Mouse (Mus musculus): ENCODE measurements at regions not wholly inside any gene's neighbourhood (a gene's known extent, or its start where the extent isn't known, plus 50 kb on each side); places are given as distances from the start of the nearest gene placed in this dataset.
A peak's percentile ranks its signal among the peaks of the same experiment; 100 is the strongest.

DNA sequence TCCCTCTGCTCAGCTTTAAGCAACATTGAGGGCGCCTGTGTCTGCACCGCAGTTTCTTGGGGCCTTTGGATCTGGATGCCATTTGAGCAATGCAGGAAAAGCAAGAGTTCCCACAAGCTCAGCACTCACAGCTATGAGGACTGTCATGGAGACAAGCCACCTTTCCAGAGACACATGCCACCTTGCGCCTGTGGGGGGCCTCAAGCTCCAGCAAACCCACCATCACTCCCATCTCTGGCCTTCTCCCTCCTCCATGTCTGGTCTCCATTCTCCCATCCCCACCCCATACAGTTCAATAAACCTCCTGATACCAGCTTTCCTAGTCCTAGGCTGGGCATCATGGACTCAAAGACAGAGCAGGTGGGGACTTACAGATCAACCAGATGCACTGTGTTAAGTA is 97.8 kb downstream of the Wdr11 start:
- peak in 1 of 2 experiments; percentile 13 for DNase-seq (ENCODE audit: inconsistent age in 2 of 2, low spot score in 1 of 2)

- no peak for DNase-seq (ENCODE audit: inconsistent age in 2 of 2, low spot score in 1 of 2)
Measured at GRCm38 (mm10) chr7:129690868-129691267, 99.2 kb downstream of the Wdr11 start.

GRCm38 (mm10) chr7:129691619-129692071 is 100.0 kb downstream of the Wdr11 start:
- DNase-seq (ENCODE audit: inconsistent age in 2 of 2, low spot score in 1 of 2), result no peak

GRCm38 (mm10) chr7:129693635-129694034 is 102.0 kb downstream of the Wdr11 start:
- no peak for DNase-seq (ENCODE audit: inconsistent age in 2 of 2, low spot score in 1 of 2)

GRCm38 (mm10) chr7:129694168-129694567 is 102.5 kb downstream of the Wdr11 start:
- no peak for DNase-seq (ENCODE audit: inconsistent age in 2 of 2, low spot score in 1 of 2)

GRCm38 (mm10) chr7:129699931-129700570 is 108.4 kb downstream of the Wdr11 start:
- no peak for DNase-seq (ENCODE audit: inconsistent age in 2 of 2, low spot score in 1 of 2)

- no peak for DNase-seq (ENCODE audit: inconsistent age in 2 of 2, low spot score in 1 of 2)
Measured at GRCm38 (mm10) chr7:129727559-129727958, 135.9 kb downstream of the Wdr11 start.

GRCm38 (mm10) chr7:129729709-129730238 is 138.1 kb downstream of the Wdr11 start:
- no peak for DNase-seq (ENCODE audit: inconsistent age in 2 of 2, low spot score in 1 of 2)

DNA sequence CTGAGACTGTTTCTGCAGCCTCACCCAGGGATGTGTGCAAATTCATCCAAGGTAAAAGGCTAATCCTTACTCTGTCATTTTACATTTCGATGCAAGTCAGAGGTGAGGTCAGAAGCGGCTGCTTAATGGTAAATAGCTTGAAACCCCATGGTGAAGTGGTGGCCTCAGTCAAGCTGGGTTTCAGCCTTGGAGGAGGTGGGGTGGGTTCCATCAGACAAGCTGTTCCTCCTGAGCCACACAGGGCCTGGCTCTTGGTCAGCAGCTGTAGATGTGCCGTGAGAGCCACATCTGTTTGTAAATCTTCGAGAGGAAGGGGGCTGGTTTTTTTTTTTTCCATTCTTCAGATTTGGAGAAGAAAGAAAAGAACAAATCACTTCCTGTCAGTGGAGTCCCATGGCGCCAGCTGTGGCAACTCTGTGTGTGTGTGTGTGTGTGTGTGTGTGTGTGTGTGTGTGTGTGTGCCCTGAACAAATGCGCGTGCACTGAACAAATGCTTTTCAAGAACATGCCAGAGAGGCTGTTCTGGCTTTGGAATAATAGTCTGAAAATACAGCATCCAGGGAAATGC is 139.2 kb downstream of the Wdr11 start:
- no peak for DNase-seq (ENCODE audit: inconsistent age in 2 of 2, low spot score in 1 of 2)

GRCm38 (mm10) chr7:129742657-129743056 is 151.0 kb downstream of the Wdr11 start:
- DNase-seq (ENCODE audit: inconsistent age in 2 of 2, low spot score in 1 of 2), result no peak

DNA sequence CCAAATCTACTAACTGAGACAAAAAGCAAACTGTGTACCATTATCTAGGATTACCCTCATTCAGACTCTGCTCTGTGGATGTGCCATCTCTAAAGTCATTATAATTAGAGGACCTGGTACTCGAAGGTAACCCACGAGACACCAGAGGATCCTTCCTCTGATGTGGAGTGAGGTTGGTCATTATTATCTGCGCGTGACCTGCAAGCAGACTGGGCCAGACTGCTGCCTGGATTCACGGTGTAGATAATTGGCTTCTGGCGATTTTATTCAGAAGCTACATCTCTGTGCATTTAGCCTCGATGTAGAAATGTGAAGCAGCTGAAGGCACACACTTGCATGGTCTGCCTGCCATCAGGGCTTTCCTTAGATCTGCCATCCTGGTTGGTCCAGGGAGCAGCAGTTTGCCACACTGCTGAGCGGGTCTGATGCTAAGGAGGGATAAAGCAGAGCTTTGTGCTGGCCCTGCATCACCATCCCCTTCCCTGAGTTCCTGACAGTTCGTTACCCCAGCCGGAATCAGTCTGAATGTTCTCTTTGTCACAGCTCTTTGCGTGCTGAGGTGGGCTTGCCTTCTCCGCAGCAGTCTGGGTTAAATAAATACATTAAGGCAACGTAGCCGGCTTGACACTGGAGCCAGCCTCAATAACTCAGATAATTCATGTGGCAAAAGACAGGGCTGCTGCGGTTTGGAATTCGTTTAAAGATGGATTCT is 152.4 kb downstream of the Wdr11 start:
- no peak for DNase-seq (ENCODE audit: inconsistent age in 2 of 2, low spot score in 1 of 2)

- no peak for DNase-seq (ENCODE audit: inconsistent age in 2 of 2, low spot score in 1 of 2)
Measured at GRCm38 (mm10) chr7:129746639-129747038, 155.0 kb downstream of the Wdr11 start.

DNA sequence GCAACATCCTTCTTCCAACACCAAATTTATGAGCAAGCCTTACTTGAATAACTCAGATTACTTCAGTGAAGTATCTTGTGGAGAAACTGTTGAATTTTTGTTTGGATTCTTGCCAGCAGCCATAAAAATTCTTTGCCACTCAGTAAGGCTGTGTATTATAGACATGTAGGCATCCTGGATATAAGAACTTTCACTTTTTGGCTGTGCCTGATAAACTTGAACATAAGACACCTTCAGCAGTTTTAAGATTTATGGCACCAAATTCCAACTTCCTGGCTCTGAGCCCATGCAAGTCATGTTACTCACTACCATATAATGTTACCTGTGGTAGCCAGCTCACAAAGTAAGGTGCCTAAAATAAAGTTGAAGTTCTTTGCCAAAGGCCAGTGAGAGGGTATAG is 159.3 kb downstream of the Wdr11 start:
- DNase-seq (ENCODE audit: inconsistent age in 2 of 2, low spot score in 1 of 2), result no peak

GRCm38 (mm10) chr7:129754737-129755136 is 163.1 kb downstream of the Wdr11 start:
- DNase-seq (ENCODE audit: inconsistent age in 2 of 2, low spot score in 1 of 2), result peak; percentile 29 to 71

- DNase-seq (ENCODE audit: inconsistent age in 2 of 2, low spot score in 1 of 2), result peak in 1 of 2 experiments; percentile 47
Measured at GRCm38 (mm10) chr7:129756138-129756537, 164.5 kb downstream of the Wdr11 start.

DNA sequence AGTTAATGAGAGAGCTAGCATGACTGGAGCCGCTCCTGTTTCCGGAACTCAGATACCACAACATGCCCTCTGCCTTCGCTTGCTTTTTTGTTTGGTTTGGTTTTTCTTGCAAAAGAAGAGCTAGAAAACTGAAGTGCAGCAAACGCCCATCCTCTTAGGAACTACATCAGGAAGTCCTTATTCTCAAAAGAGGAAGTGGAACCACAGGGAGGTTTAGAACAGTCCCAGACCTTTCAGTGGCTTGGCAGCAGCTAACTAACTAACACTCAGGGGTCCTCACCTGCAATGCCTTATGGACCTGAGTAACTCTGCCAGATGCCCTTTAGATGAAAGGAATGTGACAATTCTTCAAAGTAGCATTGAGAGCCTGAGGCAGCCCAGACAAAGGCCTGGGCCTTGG is 168.2 kb downstream of the Wdr11 start:
- DNase-seq (ENCODE audit: inconsistent age in 2 of 2, low spot score in 1 of 2), result no peak

GRCm38 (mm10) chr7:129760386-129760785 is 168.7 kb downstream of the Wdr11 start:
- peak in 1 of 2 experiments; percentile 39 for DNase-seq (ENCODE audit: inconsistent age in 2 of 2, low spot score in 1 of 2)

GRCm38 (mm10) chr7:129763754-129764153 is 172.1 kb downstream of the Wdr11 start:
- DNase-seq (ENCODE audit: inconsistent age in 2 of 2, low spot score in 1 of 2), result no peak

DNA sequence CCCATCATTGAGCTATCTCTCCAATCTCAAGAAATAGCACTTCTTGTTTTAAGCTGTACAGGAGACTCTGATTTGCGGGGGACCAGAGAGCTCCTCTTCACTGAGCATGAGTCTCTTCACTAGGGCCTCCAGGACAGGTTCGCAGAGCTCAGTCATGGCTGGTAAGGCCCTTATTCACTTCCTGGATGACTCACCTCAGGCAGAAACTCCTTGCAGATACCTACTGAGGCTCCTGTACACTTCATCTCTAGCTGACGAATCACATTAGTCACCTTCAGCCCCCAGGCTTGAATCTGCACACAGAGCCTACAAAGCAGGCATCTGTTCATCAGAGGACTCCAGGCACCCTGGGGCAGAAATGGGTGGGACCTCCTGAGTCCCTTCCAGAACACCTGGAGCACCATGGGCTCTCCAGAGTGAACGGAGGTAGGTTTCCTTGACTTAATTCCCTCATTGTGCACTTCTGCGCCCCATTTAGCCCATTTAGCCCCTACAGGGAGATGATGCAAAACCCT is 172.8 kb downstream of the Wdr11 start:
- no peak for DNase-seq (ENCODE audit: inconsistent age in 2 of 2, low spot score in 1 of 2)

GRCm38 (mm10) chr7:129765681-129766080 is 174.0 kb downstream of the Wdr11 start:
- DNase-seq (ENCODE audit: inconsistent age in 2 of 2, low spot score in 1 of 2), result no peak

GRCm38 (mm10) chr7:129766087-129766834 is 174.6 kb downstream of the Wdr11 start:
- DNase-seq (ENCODE audit: inconsistent age in 2 of 2, low spot score in 1 of 2), result no peak

Measured in adrenal gland, adult (tissue).